Mouse (Mus musculus) ovary, postnatal 14 days (tissue): ENCODE results near the gene Prnd.

Source experiments
- DNase-seq: peaks from one replicate; pipeline ENCODE4 v3.0.0; 2022; ENCODE audit warnings: low spot score

Prnd gene

GRCm38 (mm10) chr2:131982546-131983196, 32.0 kb downstream of the Prnd start:
- DNase-seq: no peak

- DNase-seq: no peak
These were observed 37.3 kb downstream of the Prnd start for GRCm38 (mm10) chr2:131987950-131988349.

GRCm38 (mm10) chr2:131988550-131988949, 37.9 kb downstream of the Prnd start:
- no peak for DNase-seq

- no peak for DNase-seq
These were observed 41.8 kb downstream of the Prnd start for GRCm38 (mm10) chr2:131992487-131992886.

- DNase-seq: no peak
These were observed 42.5 kb downstream of the Prnd start for GRCm38 (mm10) chr2:131993151-131993550.

GRCm38 (mm10) chr2:131993563-131994088, 43.0 kb downstream of the Prnd start:
- DNase-seq: no peak

GRCm38 (mm10) chr2:131994971-131995370, 44.3 kb downstream of the Prnd start:
- no peak for DNase-seq

GRCm38 (mm10) chr2:131995742-131996141, 45.1 kb downstream of the Prnd start:
- no peak for DNase-seq

- DNase-seq: no peak
These were observed 45.7 kb downstream of the Prnd start for GRCm38 (mm10) chr2:131996369-131996768.

GRCm38 (mm10) chr2:131997356-131997755, 46.7 kb downstream of the Prnd start:
- no peak for DNase-seq

- DNase-seq: no peak
These were observed 51.2 kb downstream of the Prnd start for GRCm38 (mm10) chr2:132001696-132002334.

- DNase-seq: no peak
These were observed 53.3 kb downstream of the Prnd start for GRCm38 (mm10) chr2:132003916-132004315.

- no peak for DNase-seq
These were observed 54.0 kb downstream of the Prnd start for GRCm38 (mm10) chr2:132004495-132005136.

GRCm38 (mm10) chr2:132005445-132005844, 54.8 kb downstream of the Prnd start:
- DNase-seq: no peak
